Comparison of ENCODE assay signal across 13 mouse cellular contexts in genomic region chr4:154980110-154980509, GRCm38 (mm10). TPM values are rescaled to one million over a fixed set of nuclear protein-coding genes. Genes with fewer than 3 reads are reported as not detected.
DNase-seq lines count a peak whose midpoint lies in the region; ATAC-seq and TF ChIP-seq lines count a peak whose summit lies in the region.
"Had no signal": no experiment of that assay in that cellular context is flagged by ENCODE, and none has a peak within 500 bp of the region (broad histone marks: within the 10 kb centered on the region; RNA-seq: fewer than 3 reads in every experiment).

No protein-coding gene starts in this region.

- TF ChIP-seq EP300 in heart, postnatal 0 days (IDR thresholded peaks at IDR 0.05; ENCODE audit: low read depth) = no peak

- H3K27me3 ChIP-seq in heart, postnatal 0 days (ENCODE audit: control insufficient read depth, insufficient read depth, low read length) = 0 out of 2 replicates have a peak, but pooled peaks cover 12% of the 10 kb centered on the region
- peaks cover 25% of the 10 kb centered on the region for H3K27me3 ChIP-seq in heart, embryonic 10.5 days (ENCODE audit: insufficient read depth, poor library complexity, severe bottlenecking)
- H3K27me3 ChIP-seq in midbrain, embryonic 14.5 days (ENCODE audit: control insufficient read depth, insufficient read depth, low read length) = peaks cover 5% of the 10 kb centered on the region
- peaks cover 25% of the 10 kb centered on the region for H3K27me3 ChIP-seq in midbrain, embryonic 10.5 days (ENCODE audit: low read depth, poor library complexity, severe bottlenecking)

- no peak overlapping the region for H3K4me3 ChIP-seq in heart, postnatal 0 days (ENCODE audit: low read depth, low read length)
- no peak overlapping the region for H3K4me3 ChIP-seq in heart, embryonic 10.5 days
- no peak overlapping the region for H3K4me3 ChIP-seq in midbrain, embryonic 14.5 days (replicated peaks; ENCODE audit: low read depth, low read length)
- H3K4me3 ChIP-seq in midbrain, embryonic 10.5 days = no peak overlapping the region
- H3K4me3 ChIP-seq: heart, embryonic 15.5 days; limb, embryonic 13.5 days had no signal

- no peaks in the 10 kb centered on the region for H3K9me3 ChIP-seq in heart, postnatal 0 days (replicated peaks; ENCODE audit: control insufficient read depth, low read length)
- no peaks in the 10 kb centered on the region for H3K9me3 ChIP-seq in heart, embryonic 10.5 days
- H3K9me3 ChIP-seq in midbrain, embryonic 14.5 days (ENCODE audit: control insufficient read depth, low read length) = no peaks in the 10 kb centered on the region
- H3K9me3 ChIP-seq in midbrain, embryonic 10.5 days (replicated peaks) = no peaks in the 10 kb centered on the region
- H3K9me3 ChIP-seq: heart, embryonic 15.5 days; limb, embryonic 13.5 days had no signal

- ATAC-seq in heart, postnatal 0 days (ENCODE audit: insufficient read depth, low read depth) = no peak
- no peak for ATAC-seq in midbrain, embryonic 14.5 days (ENCODE audit: low FRiP score, low TSS enrichment)

- WGBS in heart, postnatal 0 days = 95% methylated on average over 4 of the region's 4 CpGs
- WGBS in heart, embryonic 10.5 days = 88% methylated on average over 4 of the region's 4 CpGs
- WGBS in midbrain, embryonic 14.5 days = 93% methylated on average over 4 of the region's 4 CpGs
- WGBS in midbrain, embryonic 10.5 days = 93% methylated on average over 4 of the region's 4 CpGs

- H3K27ac ChIP-seq in heart, postnatal 0 days (ENCODE audit: low read depth) = no peak overlapping the region
- H3K27ac ChIP-seq in heart, embryonic 10.5 days = no peak overlapping the region
- no peak overlapping the region for H3K27ac ChIP-seq in midbrain, embryonic 14.5 days (replicated peaks; ENCODE audit: low read depth, low read length)
- no peak overlapping the region for H3K27ac ChIP-seq in midbrain, embryonic 10.5 days (replicated peaks)
- H3K27ac ChIP-seq: heart, embryonic 15.5 days; limb, embryonic 13.5 days had no signal

- no peak overlapping the region for H3K9ac ChIP-seq in heart, postnatal 0 days (replicated peaks; ENCODE audit: low read depth, low read length)
- H3K9ac ChIP-seq in midbrain, embryonic 14.5 days (replicated peaks; ENCODE audit: low read length) = no peak overlapping the region
- H3K9ac ChIP-seq: heart, embryonic 15.5 days; limb, embryonic 13.5 days had no signal

- H3K4me1 ChIP-seq in heart, postnatal 0 days (ENCODE audit: control insufficient read depth, insufficient read depth) = no peaks in the 10 kb centered on the region
- peaks cover 25% of the 10 kb centered on the region for H3K4me1 ChIP-seq in heart, embryonic 10.5 days
- no peaks in the 10 kb centered on the region for H3K4me1 ChIP-seq in midbrain, embryonic 14.5 days (ENCODE audit: control insufficient read depth, insufficient read depth, low read length)
- H3K4me1 ChIP-seq in midbrain, embryonic 10.5 days = peaks cover 36% of the 10 kb centered on the region

- no peak for DNase-seq in heart, postnatal 0 days (ENCODE audit: low spot score)
- no peak for DNase-seq in heart, embryonic 10.5 days (ENCODE audit: low spot score)
- peak; percentile 25 for DNase-seq in midbrain, embryonic 14.5 days
- DNase-seq in midbrain, embryonic 10.5 days (ENCODE audit: low spot score) = no peak
- peak; percentile 63 for DNase-seq in ES-CJ7 (ENCODE audit: low read depth, low spot score)
- peak; percentile 33 for DNase-seq in induced T-regulatory cell, adult 2 months (ENCODE audit: low read depth)
- DNase-seq in urinary bladder, adult 18-20 months (ENCODE audit: low spot score in 2 of 2) = no peak
- DNase-seq in adrenal gland, postnatal 14 days = no peak
- DNase-seq: adrenal gland, adult 2 months; cerebellum, adult 8-10 months had no signal

- H3K4me2 ChIP-seq in heart, postnatal 0 days (ENCODE audit: low read depth, low read length) = no peak overlapping the region
- no peak overlapping the region for H3K4me2 ChIP-seq in midbrain, embryonic 14.5 days (ENCODE audit: low read length)
- H3K4me2 ChIP-seq: heart, embryonic 15.5 days; limb, embryonic 13.5 days had no signal

- peak; percentile 27 for TF ChIP-seq CTCF in heart, postnatal 0 days (IDR thresholded peaks at IDR 0.05; ENCODE audit: low read depth)

- H3K36me3 ChIP-seq in heart, postnatal 0 days (replicated peaks; ENCODE audit: control insufficient read depth, insufficient read depth, low read length) = peaks cover 65% of the 10 kb centered on the region
- peaks cover 62% of the 10 kb centered on the region for H3K36me3 ChIP-seq in heart, embryonic 10.5 days
- H3K36me3 ChIP-seq in midbrain, embryonic 14.5 days (ENCODE audit: control insufficient read depth, insufficient read depth, low read length) = peaks cover 67% of the 10 kb centered on the region
- H3K36me3 ChIP-seq in midbrain, embryonic 10.5 days = peaks cover 72% of the 10 kb centered on the region

RNA-seq across cellular contexts. Expression of gene Pank4, which starts 16.2 kb away (rescaled TPM):
- total RNA-seq in heart, postnatal 0 days (2014; rRNA removed; ENCODE audit: low replicate concordance) = 45.6 and 62.0 TPM in 2 replicates
- 27.4 and 30.6 TPM in 2 replicates for polyA plus RNA-seq in heart, postnatal 0 days (2015; fragmentation: Nextera tagmentation; extraction: Ambion mirVana)
- 45.3 and 49.2 TPM in 2 replicates for polyA plus RNA-seq in heart, embryonic 10.5 days (2016; fragmentation: Nextera tagmentation; extraction: Ambion mirVana)
- polyA plus RNA-seq in midbrain, embryonic 14.5 days (2014; fragmentation: Nextera tagmentation; extraction: Ambion mirVana) = 30.6 and 38.8 TPM in 2 replicates
- 47.6 and 48.6 TPM in 2 replicates for polyA plus RNA-seq in midbrain, embryonic 10.5 days (2016; fragmentation: Nextera tagmentation; extraction: Ambion mirVana)
- 27.9 and 30.2 TPM in 2 replicates for total RNA-seq in adrenal gland, postnatal 14 days (2021)

RNA-seq across cellular contexts. Expression of gene Hes5, which starts 19.4 kb away (rescaled TPM):
- total RNA-seq in heart, postnatal 0 days (2014; rRNA removed; ENCODE audit: low replicate concordance) = not detected in 2 replicates
- polyA plus RNA-seq in heart, postnatal 0 days (2015; fragmentation: Nextera tagmentation; extraction: Ambion mirVana) = not detected in 2 replicates
- 0.15 and 0.26 TPM in 2 replicates for polyA plus RNA-seq in heart, embryonic 10.5 days (2016; fragmentation: Nextera tagmentation; extraction: Ambion mirVana)
- 111 and 123 TPM in 2 replicates for polyA plus RNA-seq in midbrain, embryonic 14.5 days (2014; fragmentation: Nextera tagmentation; extraction: Ambion mirVana)
- 690 and 827 TPM in 2 replicates for polyA plus RNA-seq in midbrain, embryonic 10.5 days (2016; fragmentation: Nextera tagmentation; extraction: Ambion mirVana)
- not detected in 2 replicates for total RNA-seq in adrenal gland, postnatal 14 days (2021)
- total RNA-seq: adrenal gland, adult 2 months; megakaryocyte-erythroid progenitor cell, adult 5-6 weeks had no signal
- polyA plus RNA-seq: adrenal gland, adult 2 months had no signal

RNA-seq across cellular contexts. Expression of gene Tnfrsf14, which starts 51.7 kb away (rescaled TPM):
- 2.7 and 40.9 TPM in 2 replicates for total RNA-seq in heart, postnatal 0 days (2014; rRNA removed; ENCODE audit: low replicate concordance)
- polyA plus RNA-seq in heart, postnatal 0 days (2015; fragmentation: Nextera tagmentation; extraction: Ambion mirVana) = 0.30 and 0.40 TPM in 2 replicates
- 1.6 and 2.6 TPM in 2 replicates for polyA plus RNA-seq in heart, embryonic 10.5 days (2016; fragmentation: Nextera tagmentation; extraction: Ambion mirVana)
- not detected in 2 replicates for polyA plus RNA-seq in midbrain, embryonic 14.5 days (2014; fragmentation: Nextera tagmentation; extraction: Ambion mirVana)
- polyA plus RNA-seq in midbrain, embryonic 10.5 days (2016; fragmentation: Nextera tagmentation; extraction: Ambion mirVana) = 0.67 and 0.99 TPM in 2 replicates
- 8.3 and 10.6 TPM in 2 replicates for total RNA-seq in adrenal gland, postnatal 14 days (2021)

Comparison
In these comparisons a context has a peak if more than half of its experiments do, and no peak if none do; other contexts are left out.
1. DNase-seq: peak in midbrain, embryonic 14.5 days (single experiment), ES-CJ7 (single experiment) and induced T-regulatory cell, adult 2 months (single experiment); none in heart, postnatal 0 days (single experiment), heart, embryonic 10.5 days (single experiment), midbrain, embryonic 10.5 days (single experiment), urinary bladder, adult 18-20 months (0 of 2) and adrenal gland, postnatal 14 days (single experiment).
2. RNA of gene Hes5, which starts 19.4 kb away (polyA plus RNA-seq): 690 to 827 TPM in midbrain, embryonic 10.5 days and 111 to 123 TPM in midbrain, embryonic 14.5 days; 0.15 to 0.26 TPM in heart, embryonic 10.5 days and not detected in heart, postnatal 0 days; every median in the first group is over 10 times any median in the second.